Mouse (Mus musculus): ENCODE data around the gene Olfml2a.

The Olfml2a gene

GRCm38 (mm10) chr2:39011264-39011663 lies 79.5 kb downstream of the Olfml2a start:
- no peak for DNase-seq (ENCODE audit: low spot score in 2 of 2)

GRCm38 (mm10) chr2:39011971-39012370 lies 80.2 kb downstream of the Olfml2a start:
- DNase-seq (ENCODE audit: low spot score in 2 of 2): no peak

- no peak for DNase-seq (ENCODE audit: low spot score in 2 of 2)
These were observed 81.0 kb downstream of the Olfml2a start for GRCm38 (mm10) chr2:39012768-39013279.
